Mouse (Mus musculus) neural tube, embryonic 12.5 days (tissue): Measurements from ENCODE around the gene Cox19. TPM values are rescaled to one million over a fixed set of nuclear protein-coding genes. Genes with fewer than 3 reads are reported as not detected.

Experiments used
- ATAC-seq: fragments of 200-750 bp; cut with Nextera tagmentation; 2 replicates; pipeline ENCODE4 v1.8.0; 2017; ENCODE audit warnings: low read depth, mild to moderate bottlenecking, moderate TSS enrichment, moderate library complexity; ENCODE audit not compliant: low FRiP score
- H3K27ac ChIP-seq: fragments of 300-500 bp; sonication (generic); 2 replicates; pipeline ENCODE4 v1.5.1; 2016
- H3K27me3 ChIP-seq: fragments of 300-500 bp; sonication (generic); replicated peaks from 2 replicates; pipeline ENCODE4 v1.6.1; 2016; ENCODE audit warnings: mild to moderate bottlenecking
- H3K36me3 ChIP-seq: fragments of 300-500 bp; sonication (generic); 2 replicates; pipeline ENCODE4 v1.6.1; 2016; ENCODE audit warnings: mild to moderate bottlenecking
- H3K4me1 ChIP-seq: fragments of 300-500 bp; sonication (generic); 2 replicates; pipeline ENCODE4 v1.6.1; 2016
- H3K4me2 ChIP-seq: fragments of 300-500 bp; sonication (generic); replicated peaks from 2 replicates; pipeline ENCODE4 v1.6.1; 2016; ENCODE audit warnings: mild to moderate bottlenecking
- H3K4me3 ChIP-seq: fragments of 300-500 bp; sonication (generic); 2 replicates; pipeline ENCODE4 v1.5.1; 2016
- H3K9ac ChIP-seq: fragments of 300-500 bp; sonication (generic); 2 replicates; pipeline ENCODE4 v1.6.1; 2016; ENCODE audit warnings: mild to moderate bottlenecking
- H3K9me3 ChIP-seq: fragments of 300-500 bp; sonication (generic); 2 replicates; pipeline ENCODE4 v1.6.1; 2016; ENCODE audit warnings: mild to moderate bottlenecking
- WGBS: fragments of 180-500 bp; shearing (Covaris S2); methylation state at CpG from one replicate; pipeline ENCODE4 v1.1.7; 2016; 5-methylcytosine and 5-hydroxymethylcytosine counted together
- polyA plus RNA-seq: library from polyadenylated mRNA; unstranded; fragments of >200 nt; fragmentation: Nextera tagmentation; extraction: Ambion mirVana; gene quantifications from 2 replicates; pipeline ENCODE4 v1.2.1, GENCODE M21; 2016

Cox19 gene
- polyA plus RNA-seq, 1 experiment from 2014 or later, result 124 TPM

DNA sequence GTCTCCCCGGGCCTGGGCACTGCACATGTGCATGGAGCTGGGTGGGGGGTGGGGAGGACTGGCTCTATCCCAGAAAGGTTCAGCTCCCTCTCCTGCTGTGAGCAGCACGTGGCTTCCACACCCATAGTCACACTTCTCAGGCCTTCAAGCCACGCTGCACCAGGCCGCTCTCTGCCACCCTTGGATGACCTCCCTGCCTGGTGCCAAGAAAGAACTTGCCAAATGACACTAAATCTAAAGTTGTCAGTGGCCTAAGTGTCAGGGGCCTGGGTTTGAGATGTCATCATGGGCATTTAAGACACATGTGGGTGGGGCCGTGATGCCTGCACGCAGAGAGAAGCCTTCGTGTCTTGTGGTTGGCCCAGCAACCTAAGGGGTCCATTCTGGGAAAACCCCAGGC lies 30.8 kb downstream of the Cox19 start:
- Histone ChIP-seq H3K4me2 (no peak overlapping the region), H3K27ac (no peak overlapping the region), H3K9me3 (no peaks in the 10 kb centered on the region), H3K4me3 (no peak overlapping the region), H3K4me1 (peaks cover 13% of the 10 kb centered on the region; the same call in 1 of the 2 replicates), H3K27me3 (peaks cover 29% of the 10 kb centered on the region), H3K36me3 (no peaks in the 10 kb centered on the region), H3K9ac (no peak overlapping the region)
- WGBS, result 79% methylated on average over 7 of the region's 7 CpGs
- no peak for ATAC-seq

DNA sequence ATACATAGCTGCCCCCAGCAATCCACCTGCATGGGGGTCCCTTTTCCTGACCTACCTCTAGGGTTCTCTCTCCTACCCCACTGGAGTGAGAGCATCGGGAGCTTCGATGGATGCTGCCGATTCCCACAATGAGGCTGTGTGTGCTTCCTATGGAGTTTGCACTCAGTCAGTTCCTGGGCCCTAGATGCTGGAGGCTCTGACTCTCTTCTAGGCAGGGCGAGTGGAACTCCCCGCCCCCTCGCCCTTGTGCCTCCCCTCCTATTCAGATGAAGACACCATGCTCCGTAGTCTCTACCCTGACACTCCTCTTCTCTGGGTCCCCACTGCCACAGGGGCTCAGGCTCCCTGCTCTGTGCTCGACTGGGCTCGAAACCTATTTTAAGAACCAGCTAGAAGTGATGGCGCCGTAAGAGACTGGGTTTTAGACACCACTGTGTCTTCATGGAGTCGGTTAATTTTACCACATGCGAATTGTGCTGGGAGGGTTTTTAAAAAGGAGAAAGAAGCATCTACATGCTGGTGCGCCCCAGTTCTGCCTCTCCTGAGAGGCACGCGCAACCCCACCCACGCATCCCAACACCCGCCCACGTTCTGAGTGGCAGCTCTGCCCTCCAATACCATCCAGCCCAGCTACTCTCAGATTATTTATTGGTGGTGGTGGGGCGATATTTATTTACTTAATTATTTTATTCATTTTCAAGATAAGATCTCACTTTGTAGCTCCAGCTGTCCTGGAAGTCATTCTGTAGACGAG lies 33.3 kb downstream of the Cox19 start:
- no peak overlapping the region for H3K4me3 ChIP-seq
- H3K36me3 ChIP-seq, result no peaks in the 10 kb centered on the region
- H3K27me3 ChIP-seq, result peaks cover 6% of the 10 kb centered on the region
- no peak overlapping the region for H3K9ac ChIP-seq
- no peak for ATAC-seq
- no peak overlapping the region for H3K27ac ChIP-seq
- WGBS, result 63% methylated on average over 21 of the region's 21 CpGs
- H3K4me1 ChIP-seq, result no peaks in the 10 kb centered on the region
- no peak overlapping the region for H3K4me2 ChIP-seq
- H3K9me3 ChIP-seq, result no peaks in the 10 kb centered on the region

GRCm38 (mm10) chr5:139316982-139317675 lies 34.1 kb downstream of the Cox19 start:
- no peak overlapping the region for H3K9ac ChIP-seq

DNA sequence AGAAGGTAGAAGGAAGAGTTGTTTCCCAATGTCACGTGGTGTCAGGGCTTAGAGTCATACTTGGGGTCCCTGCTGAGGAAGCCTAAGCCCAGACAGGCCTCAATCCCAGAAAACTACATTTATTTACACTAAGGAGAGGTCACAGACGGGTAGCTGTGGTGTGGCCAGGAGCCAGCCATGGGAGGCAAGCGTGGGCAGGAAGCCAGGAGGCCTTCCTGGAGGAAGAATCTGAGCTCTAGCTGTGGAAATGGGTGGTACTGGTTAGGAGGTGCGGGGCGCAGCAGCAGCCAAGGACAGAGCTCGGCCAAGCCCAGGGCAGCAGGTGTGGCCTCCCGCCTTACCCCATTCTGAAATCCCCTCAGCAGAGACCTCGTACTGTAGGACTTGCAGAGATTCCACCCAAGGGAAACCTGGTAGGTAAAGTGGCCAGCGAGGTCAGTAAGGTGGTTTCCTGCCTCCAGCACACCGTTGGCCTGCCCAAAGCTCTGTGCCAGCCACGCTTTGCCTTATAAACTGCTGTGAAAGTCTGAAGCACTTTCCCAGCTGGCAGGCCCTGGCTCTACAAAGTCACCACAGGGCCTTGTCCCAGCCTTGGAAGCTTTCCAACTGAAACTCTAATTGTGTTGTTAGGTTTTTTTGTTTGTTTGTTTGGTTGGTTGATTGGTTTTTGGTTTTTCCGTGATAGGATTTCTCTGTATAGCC lies 36.1 kb downstream of the Cox19 start:
- ATAC-seq, result no peak
- Histone ChIP-seq H3K4me2 (no peak overlapping the region), H3K4me1 (no peaks in the 10 kb centered on the region), H3K27ac (no peak overlapping the region), H3K9ac (no peak overlapping the region), H3K36me3 (no peaks in the 10 kb centered on the region), H3K27me3 (no peaks in the 10 kb centered on the region), H3K4me3 (no peak overlapping the region), H3K9me3 (no peaks in the 10 kb centered on the region)
- 87% methylated on average over 12 of the region's 12 CpGs for WGBS

More at GRCm38 (mm10) chr5:139316982-139317675, 34.1 kb downstream of the Cox19 start:
- H3K27ac ChIP-seq, result no peak overlapping the region
- ATAC-seq, result no peak
- no peak overlapping the region for H3K4me2 ChIP-seq
- H3K9me3 ChIP-seq, result no peaks in the 10 kb centered on the region
- WGBS, result 82% methylated on average over 6 of the region's 6 CpGs
- H3K4me3 ChIP-seq, result no peak overlapping the region
- H3K27me3 ChIP-seq, result no peaks in the 10 kb centered on the region
- no peaks in the 10 kb centered on the region for H3K4me1 ChIP-seq
- H3K36me3 ChIP-seq, result no peaks in the 10 kb centered on the region

GRCm38 (mm10) chr5:139313536-139313935 lies 37.7 kb downstream of the Cox19 start:
- Histone ChIP-seq H3K4me3 (no peak overlapping the region), H3K27me3 (no peaks in the 10 kb centered on the region), H3K9me3 (no peaks in the 10 kb centered on the region), H3K27ac (no peak overlapping the region), H3K9ac (no peak overlapping the region), H3K4me1 (no peaks in the 10 kb centered on the region), H3K4me2 (no peak overlapping the region), H3K36me3 (no peaks in the 10 kb centered on the region)
- WGBS, result 85% methylated on average over 9 of the region's 9 CpGs
- ATAC-seq, result no peak

DNA sequence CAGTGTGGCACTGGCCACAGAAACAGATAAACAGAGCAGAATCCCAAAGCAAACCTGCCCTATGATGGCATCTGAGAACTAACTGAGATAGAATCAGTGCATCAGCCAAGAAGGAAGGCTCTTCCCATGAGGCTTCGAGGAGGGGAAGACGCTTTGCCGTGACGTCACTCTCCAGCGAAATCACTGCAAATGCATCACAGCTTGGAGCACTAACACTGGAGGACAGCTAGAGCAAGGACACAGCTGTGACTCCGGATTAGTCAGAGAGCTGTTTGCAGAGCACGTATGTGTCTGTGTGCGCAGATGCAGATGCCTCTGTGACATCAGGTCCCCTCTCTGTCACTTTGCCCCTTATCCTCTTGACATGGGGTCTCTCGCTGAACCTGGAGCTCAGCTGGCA lies 39.4 kb downstream of the Cox19 start:
- Histone ChIP-seq H3K27me3 (no peaks in the 10 kb centered on the region), H3K36me3 (no peaks in the 10 kb centered on the region), H3K27ac (no peak overlapping the region), H3K9me3 (no peaks in the 10 kb centered on the region), H3K4me3 (no peak overlapping the region), H3K4me2 (no peak overlapping the region), H3K4me1 (no peaks in the 10 kb centered on the region), H3K9ac (no peak overlapping the region)
- WGBS, result 92% methylated on average over 9 of the region's 9 CpGs
- ATAC-seq, result no peak

DNA sequence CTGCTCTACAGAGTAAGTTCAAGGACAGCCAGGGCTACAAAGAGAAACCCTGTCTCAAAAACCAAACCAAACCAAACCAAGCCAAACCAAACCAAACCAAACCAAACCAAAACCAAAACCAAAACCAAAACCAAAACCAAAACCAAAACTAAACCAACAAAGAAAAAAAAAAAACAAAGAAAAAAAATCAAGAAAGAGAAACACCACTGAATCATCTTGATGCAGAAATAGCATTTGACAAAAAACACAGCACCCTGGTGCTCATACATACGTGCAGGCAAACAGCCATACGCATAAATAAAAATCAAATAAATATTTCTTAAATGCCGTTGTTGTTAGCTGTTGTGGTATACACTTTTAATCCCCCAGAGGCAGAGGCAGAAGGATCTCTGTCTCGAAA lies 40.7 kb downstream of the Cox19 start:
- Histone ChIP-seq H3K9ac (no peak overlapping the region), H3K4me3 (no peak overlapping the region), H3K4me1 (no peaks in the 10 kb centered on the region), H3K4me2 (no peak overlapping the region), H3K36me3 (no peaks in the 10 kb centered on the region), H3K27me3 (no peaks in the 10 kb centered on the region), H3K9me3 (no peaks in the 10 kb centered on the region), H3K27ac (no peak overlapping the region)
- WGBS, result 91% methylated on average over 4 of the region's 4 CpGs
- no peak for ATAC-seq

DNA sequence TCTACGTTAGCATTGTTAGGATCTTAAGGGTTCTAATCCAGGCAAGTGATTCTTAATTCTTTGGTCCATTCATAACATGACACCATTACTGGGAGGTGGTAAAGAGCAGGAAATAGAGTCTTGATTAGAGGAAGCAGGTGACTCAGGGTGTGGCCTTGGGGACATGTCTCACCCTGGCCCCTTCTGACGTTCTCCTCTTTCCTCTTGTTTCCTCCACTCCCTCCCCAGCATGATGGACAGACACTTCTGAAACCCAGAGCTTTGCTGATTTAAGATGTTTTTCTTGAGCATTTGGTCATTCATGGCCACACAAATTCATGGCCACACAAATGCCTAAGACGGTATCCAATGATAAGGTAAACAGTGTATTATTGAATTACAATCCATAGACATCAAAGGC lies 41.3 kb downstream of the Cox19 start:
- no peak for ATAC-seq
- 72% methylated on average over 3 of the region's 3 CpGs for WGBS
- H3K4me2 ChIP-seq, result no peak overlapping the region

GRCm38 (mm10) chr5:139303646-139304061 lies 47.6 kb downstream of the Cox19 start:
- no peak overlapping the region for H3K27ac ChIP-seq
- ATAC-seq, result no peak
- no peaks in the 10 kb centered on the region for H3K36me3 ChIP-seq
- no peaks in the 10 kb centered on the region; the same call in 1 of the 2 replicates for H3K27me3 ChIP-seq
- no peaks in the 10 kb centered on the region for H3K9me3 ChIP-seq
- H3K4me1 ChIP-seq, result no peaks in the 10 kb centered on the region
- 90% methylated on average over 9 of the region's 9 CpGs for WGBS
- H3K4me2 ChIP-seq, result no peak overlapping the region
- H3K9ac ChIP-seq, result no peak overlapping the region
- no peak overlapping the region for H3K4me3 ChIP-seq

More for the DNA sequence above, 41.3 kb downstream of the Cox19 start:
- no peaks in the 10 kb centered on the region for H3K36me3 ChIP-seq
- H3K4me1 ChIP-seq, result no peaks in the 10 kb centered on the region
- no peaks in the 10 kb centered on the region for H3K9me3 ChIP-seq
- H3K27ac ChIP-seq, result no peak overlapping the region
- no peaks in the 10 kb centered on the region for H3K27me3 ChIP-seq
- no peak overlapping the region for H3K4me3 ChIP-seq
- H3K9ac ChIP-seq, result no peak overlapping the region

GRCm38 (mm10) chr5:139302101-139302500 lies 49.1 kb downstream of the Cox19 start:
- ATAC-seq, result no peak
- WGBS, result 87% methylated on average over 6 of the region's 6 CpGs

DNA sequence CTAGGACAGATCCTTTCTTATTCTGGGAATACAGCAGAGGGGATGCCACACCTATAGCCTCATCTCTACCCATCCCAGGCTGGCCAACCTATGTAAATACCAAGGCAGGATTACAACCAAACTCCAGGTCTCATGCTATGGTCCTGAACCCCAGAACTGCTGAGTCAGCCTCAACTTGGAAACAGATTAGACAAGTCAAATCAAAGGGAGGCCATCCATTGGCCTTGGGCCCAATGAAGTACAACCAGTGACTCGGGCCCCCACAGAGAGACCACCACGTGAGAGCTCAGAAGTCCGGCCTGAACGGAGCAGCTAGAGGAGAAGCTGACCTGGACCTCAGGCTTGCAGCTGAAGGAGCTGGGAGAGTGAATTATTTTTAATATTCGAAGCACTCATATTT lies 53.5 kb downstream of the Cox19 start:
- Histone ChIP-seq H3K36me3 (no peaks in the 10 kb centered on the region), H3K4me1 (no peaks in the 10 kb centered on the region), H3K9ac (no peak overlapping the region), H3K27me3 (no peaks in the 10 kb centered on the region; the same call in 1 of the 2 replicates), H3K9me3 (no peaks in the 10 kb centered on the region), H3K4me2 (no peak overlapping the region), H3K4me3 (no peak overlapping the region), H3K27ac (no peak overlapping the region)
- 79% methylated on average over 5 of the region's 5 CpGs for WGBS
- no peak for ATAC-seq

More at GRCm38 (mm10) chr5:139302101-139302500, 49.1 kb downstream of the Cox19 start:
- H3K27me3 ChIP-seq, result no peaks in the 10 kb centered on the region; the same call in 1 of the 2 replicates
- H3K4me2 ChIP-seq, result no peak overlapping the region
- no peak overlapping the region for H3K27ac ChIP-seq
- no peaks in the 10 kb centered on the region for H3K4me1 ChIP-seq
- no peaks in the 10 kb centered on the region for H3K9me3 ChIP-seq
- H3K36me3 ChIP-seq, result no peaks in the 10 kb centered on the region
- H3K9ac ChIP-seq, result no peak overlapping the region
- H3K4me3 ChIP-seq, result no peak overlapping the region

GRCm38 (mm10) chr5:139297092-139297491 lies 54.1 kb downstream of the Cox19 start:
- H3K27me3 ChIP-seq, result no peaks in the 10 kb centered on the region; the same call in 1 of the 2 replicates
- no peak overlapping the region for H3K9ac ChIP-seq
- no peaks in the 10 kb centered on the region for H3K36me3 ChIP-seq
- H3K27ac ChIP-seq, result no peak overlapping the region
- no peaks in the 10 kb centered on the region for H3K4me1 ChIP-seq
- no peak overlapping the region for H3K4me3 ChIP-seq
- H3K4me2 ChIP-seq, result no peak overlapping the region
- WGBS, result 89% methylated on average over 10 of the region's 10 CpGs
- no peak for ATAC-seq
- H3K9me3 ChIP-seq, result no peaks in the 10 kb centered on the region
